Mouse (Mus musculus) left cerebral cortex, postnatal 36 days (tissue): ENCODE data around the gene Nfkbib. TPM values are rescaled to one million over a fixed set of nuclear protein-coding genes. Genes with fewer than 3 reads are reported as not detected.

Source experiments
- DNase-seq, 2 experiments: peaks; one replicate each; pipeline ENCODE4 v3.0.0; 2021 to 2022; ENCODE audit warnings: low spot score in 2 of 2, mixed read lengths in 1 of 2
- intact Hi-C: fragments of 180-260 bp; cut with DNase I; formaldehyde crosslinking; loops from one replicate; pipeline ENCODE4 v1.15.1; 2025
- total RNA-seq, 2 experiments: library from RNA; stranded (reverse); gene quantifications; 2 replicates each; pipeline ENCODE4 v1.2.3; 2021

Gene Nfkbib
- total RNA-seq, 2 experiments from 2014 or later, result 34.7 to 38.9 TPM

DNA sequence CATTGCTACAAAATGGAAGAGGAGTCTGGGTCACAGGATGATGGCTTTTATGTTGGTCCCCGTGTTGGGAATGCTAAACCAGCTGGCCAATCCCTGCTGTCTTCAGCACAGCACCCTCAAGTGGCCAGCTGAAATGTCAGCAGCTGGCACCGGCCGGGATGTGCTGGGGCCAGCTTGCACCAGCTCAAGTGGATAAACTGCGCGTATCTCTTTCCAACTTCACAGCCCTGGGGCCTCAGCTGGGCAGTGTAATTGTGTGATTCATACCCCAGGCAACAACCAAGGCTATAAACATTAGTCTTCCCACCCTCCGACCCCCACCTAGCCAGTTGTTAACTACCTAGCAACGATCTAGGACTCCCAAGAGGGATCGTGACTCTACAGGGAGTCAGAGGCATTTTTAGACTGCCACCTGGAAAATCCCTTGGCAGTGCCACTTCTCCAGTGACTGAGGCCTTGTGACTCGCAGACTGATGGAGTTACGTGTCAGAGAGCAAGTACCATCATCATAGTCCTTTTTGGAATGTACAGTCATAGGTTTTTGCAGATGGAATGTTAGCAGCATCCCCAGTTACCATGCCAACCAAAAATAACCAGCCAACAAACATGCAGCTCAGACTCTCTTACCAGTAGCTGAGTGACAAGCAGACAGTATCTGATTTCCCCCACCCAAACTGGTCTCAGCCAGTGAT is 39.5 kb downstream of the Nfkbib start:
- intact Hi-C loops, result loop anchor here (2.0 kb wide), 3 partner anchors 127 to 291 kb away; partner anchors contain the start of gene Gmfg
- peak; percentile 28 to 37 for DNase-seq

DNA sequence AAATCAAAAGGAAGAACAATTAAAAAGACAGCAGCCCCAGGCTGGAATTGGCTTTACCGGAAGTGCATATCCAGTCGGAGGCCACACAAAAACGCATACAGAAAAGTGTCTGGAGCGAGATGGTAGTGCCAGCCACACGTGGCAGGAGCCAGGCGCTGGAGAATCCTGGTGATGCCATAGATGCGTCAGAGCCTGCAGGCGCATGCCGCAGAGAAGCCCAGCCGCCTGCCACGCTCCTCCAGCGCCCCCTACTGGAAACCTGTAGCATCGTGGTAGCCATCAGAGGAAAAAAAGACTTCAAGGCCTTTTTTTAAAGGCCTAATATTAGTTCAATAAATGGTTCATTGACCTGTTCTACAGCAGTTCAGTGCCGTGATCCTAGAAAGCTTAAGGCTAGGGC is 40.7 kb downstream of the Nfkbib start:
- peak; percentile 76 to 79 for DNase-seq
- intact Hi-C loops, result loop anchor here (2.0 kb wide), 3 partner anchors 126 to 290 kb away; partner anchors contain the start of gene Gmfg

DNA sequence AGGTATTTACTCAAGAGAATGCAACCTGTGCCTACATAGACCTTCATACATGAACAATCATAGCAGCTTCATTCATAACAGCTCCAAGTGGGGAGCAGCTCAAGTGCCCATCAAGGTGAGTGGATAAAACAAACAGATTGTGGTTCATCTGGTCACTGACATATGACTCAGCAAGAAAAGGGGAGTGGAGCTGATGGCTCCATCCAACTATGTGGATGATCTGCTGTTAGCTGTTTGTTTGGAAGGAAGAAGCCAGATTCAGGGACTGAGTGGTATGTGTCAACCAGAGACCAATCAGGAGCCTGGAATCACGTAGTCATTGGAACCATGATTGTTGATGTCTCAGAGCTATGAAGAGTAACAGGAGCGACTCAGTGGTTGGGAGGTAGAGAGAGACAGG is 42.7 kb downstream of the Nfkbib start:
- no peak for DNase-seq
- intact Hi-C loops, result no loop called here

DNA sequence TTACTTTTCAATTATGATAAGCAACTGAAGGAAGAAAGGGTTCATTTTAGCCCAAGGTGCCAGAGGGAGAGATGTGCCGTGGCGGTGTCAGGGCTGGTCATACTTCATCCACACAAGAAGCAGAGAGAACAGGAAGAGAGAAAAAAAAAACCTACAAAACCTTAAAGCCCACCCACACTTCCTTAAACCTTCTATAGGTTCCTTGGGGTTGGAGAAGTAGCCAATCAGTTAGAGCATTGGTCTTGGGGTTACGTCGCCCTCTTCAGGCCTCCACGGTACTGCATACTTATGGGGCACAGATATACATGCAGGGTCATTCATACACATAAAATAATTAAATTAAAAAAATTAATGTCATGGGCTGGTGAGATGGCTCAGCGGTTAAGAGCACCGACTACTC is 45.2 kb downstream of the Nfkbib start:
- intact Hi-C loops, result no loop called here

DNA sequence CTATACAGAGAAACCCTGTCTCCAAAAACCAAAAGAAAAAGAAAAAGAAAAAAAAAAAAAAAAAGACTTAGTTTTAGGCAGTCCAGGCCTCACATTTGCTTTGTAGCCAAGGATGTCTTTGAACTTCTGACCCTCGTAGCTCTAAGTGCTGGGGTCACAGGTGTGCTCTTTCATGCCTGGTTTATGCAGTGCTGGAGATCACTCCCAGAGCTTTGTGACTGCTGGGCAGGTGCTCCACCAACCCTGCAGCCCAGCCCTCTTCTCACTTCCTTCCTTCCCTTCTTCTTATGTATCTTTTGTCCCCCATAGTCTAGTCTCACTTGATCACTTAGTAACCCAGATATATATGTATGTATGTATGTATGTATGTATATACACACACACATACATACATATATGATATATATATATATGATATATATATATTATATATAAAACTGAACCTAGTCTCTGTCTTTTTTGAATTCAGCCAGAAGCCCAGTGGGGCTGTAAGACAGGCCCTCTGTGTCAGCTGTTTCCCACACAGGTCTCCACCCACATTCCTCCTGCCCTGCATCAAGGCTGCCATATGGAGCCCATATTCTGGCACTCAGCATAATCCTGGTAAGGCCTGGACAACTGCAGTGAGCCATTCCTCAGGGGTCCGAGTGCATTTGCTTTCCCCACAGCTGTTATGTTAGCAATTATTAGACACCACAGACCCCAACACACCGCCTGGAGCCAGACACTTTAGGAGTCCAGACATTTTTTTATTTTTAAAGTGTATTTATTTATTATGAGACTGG is 46.4 kb downstream of the Nfkbib start:
- no peak for DNase-seq
- intact Hi-C loops, result no loop called here

More for the DNA sequence above, 45.2 kb downstream of the Nfkbib start:
- no peak for DNase-seq

GRCm38 (mm10) chr7:28719650-28720049 is 47.7 kb downstream of the Nfkbib start:
- no peak for DNase-seq
- intact Hi-C loops, result no loop called here

DNA sequence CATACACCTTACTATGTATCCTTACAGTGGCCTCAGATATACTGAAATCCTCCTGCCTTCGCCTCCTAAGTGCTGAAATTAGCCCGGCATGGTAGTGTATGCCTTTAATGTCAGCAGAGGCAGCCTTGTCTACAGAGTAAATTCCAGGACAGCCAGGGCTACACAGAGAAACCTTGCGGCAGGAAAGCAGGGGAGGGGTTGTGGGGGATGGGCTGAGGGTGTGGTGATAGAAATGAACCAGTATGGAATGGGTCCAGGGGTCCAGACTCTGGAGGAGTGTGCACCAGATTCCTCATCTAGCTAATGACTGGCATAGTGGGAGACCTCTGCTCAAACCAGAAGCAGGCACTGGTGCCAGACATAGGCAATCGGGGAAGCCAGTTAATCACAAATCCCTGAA is 48.2 kb downstream of the Nfkbib start:
- DNase-seq, result no peak
- intact Hi-C loops, result no loop called here

DNA sequence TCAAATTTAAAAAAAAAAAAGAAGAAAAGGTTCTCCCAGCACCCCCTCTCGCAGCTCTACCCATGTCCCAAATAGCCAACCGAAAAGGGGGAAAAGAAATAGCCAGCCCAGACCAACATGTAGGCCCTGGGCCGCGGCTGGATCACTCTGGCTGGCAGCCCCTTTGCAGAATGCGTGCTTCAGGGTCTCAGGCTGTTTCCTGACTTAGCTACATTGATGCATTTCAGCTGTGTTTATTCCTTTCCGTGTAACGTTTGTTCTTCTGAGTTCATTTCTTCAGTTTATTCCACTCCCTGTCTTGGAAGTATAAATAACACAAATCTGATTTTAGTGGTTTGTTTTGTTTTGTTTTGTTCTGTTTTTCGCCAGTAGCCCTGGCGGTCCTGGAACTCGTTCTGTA is 49.6 kb downstream of the Nfkbib start:
- DNase-seq, result no peak
- intact Hi-C loops, result no loop called here

- intact Hi-C loops, result no loop called here
- DNase-seq, result peak in 1 of 2 experiments; percentile 34
These were observed 50.6 kb downstream of the Nfkbib start, which contains the start of gene Fbxo17 for GRCm38 (mm10) chr7:28716590-28717281. Gene Fbxo17 (plus strand): TSS chr7:28716804.

GRCm38 (mm10) chr7:28715598-28715997 is 51.7 kb downstream of the Nfkbib start:
- DNase-seq, result no peak
- intact Hi-C loops, result no loop called here

GRCm38 (mm10) chr7:28714667-28715066 is 52.6 kb downstream of the Nfkbib start:
- peak; percentile 43 to 51 for DNase-seq
- intact Hi-C loops, result no loop called here

DNA sequence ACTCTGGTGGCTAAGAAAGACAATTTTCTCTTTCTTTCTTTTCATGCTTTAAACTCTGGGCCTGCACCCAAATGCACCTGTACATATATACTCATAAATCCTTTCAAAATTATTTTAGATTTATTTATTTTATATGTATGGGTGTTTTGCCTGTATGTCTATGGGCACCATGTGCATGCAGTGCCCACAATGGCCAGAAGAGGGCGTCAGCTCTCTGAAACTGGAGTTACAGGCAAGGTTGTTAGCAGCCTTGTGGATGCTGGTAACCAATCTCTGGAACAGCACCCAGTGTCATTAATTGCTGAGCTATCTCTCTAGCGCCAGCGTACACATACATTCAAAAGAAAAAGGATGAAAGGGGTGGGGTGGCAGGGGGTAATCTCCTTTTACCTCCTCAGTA is 56.4 kb downstream of the Nfkbib start:
- intact Hi-C loops, result no loop called here
- no peak for DNase-seq

DNA sequence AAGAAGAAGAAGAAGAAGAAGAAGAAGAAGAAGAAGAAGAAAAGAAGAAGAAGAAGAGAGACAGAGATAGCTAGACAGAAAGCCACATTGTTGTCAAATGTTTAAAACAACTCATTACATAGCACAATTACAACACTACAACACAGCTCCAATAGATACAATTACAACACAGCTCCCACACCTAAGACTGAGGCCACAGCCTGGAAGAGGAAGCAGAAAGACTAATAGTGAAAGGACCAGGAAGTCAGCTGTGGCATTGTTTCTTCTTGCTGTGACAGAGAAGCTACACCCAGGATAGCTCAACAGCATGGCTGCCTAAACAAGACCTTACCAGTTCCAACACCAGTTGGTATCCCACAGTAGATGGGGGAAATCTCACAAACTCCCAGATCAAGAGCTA is 57.9 kb downstream of the Nfkbib start:
- intact Hi-C loops, result no loop called here

More for the DNA sequence above, 57.9 kb downstream of the Nfkbib start:
- no peak for DNase-seq

Other genes with a start within 250 kb of the Nfkbib start
- gene Ifnl3, start 244.7 kb downstream of the Nfkbib start, total RNA-seq, result not detected
- not detected for gene Sycn, start 226.6 kb downstream of the Nfkbib start, total RNA-seq
- under 1 TPM; 0.27 to 0.52 TPM for gene Nccrp1, start 220.3 kb downstream of the Nfkbib start, total RNA-seq
- gene Samd4b, start 169.4 kb downstream of the Nfkbib start, total RNA-seq, result 10 to 100 TPM; 68.7 to 68.8 TPM
- 10 to 100 TPM in 1 of 2 experiments, 1 to 10 TPM in 1; 9.0 to 10.4 TPM for gene Pak4, start 169.3 kb downstream of the Nfkbib start, total RNA-seq
- 1 to 10 TPM in 1 of 2 experiments, under 1 TPM in 1; 0.99 to 1.5 TPM for gene Acp7, start 136.2 kb downstream of the Nfkbib start, total RNA-seq
- 10 to 100 TPM; 23.3 to 25.0 TPM for gene Fbxo27, start 74.7 kb downstream of the Nfkbib start, total RNA-seq
- 1 to 10 TPM; 2.0 TPM for gene Fbxo17, start 50.7 kb downstream of the Nfkbib start, total RNA-seq
- gene Mrps12, start 25.7 kb downstream of the Nfkbib start, total RNA-seq, result 10 to 100 TPM; 66.5 to 70.2 TPM
- 10 to 100 TPM; 14.9 to 15.1 TPM for gene Sars2, start 25.5 kb downstream of the Nfkbib start, total RNA-seq
- gene Ccer2, start 11.3 kb downstream of the Nfkbib start, total RNA-seq, result 1 to 10 TPM; 1.3 to 2.6 TPM
- 100 to 1,000 TPM; 142 to 169 TPM for gene Sirt2, start 777 bp downstream of the Nfkbib start, total RNA-seq
- gene Rinl, start 21.5 kb upstream of the Nfkbib start, total RNA-seq, result 1 to 10 TPM; 2.3 to 3.1 TPM
- 100 to 1,000 TPM; 414 to 415 TPM for gene Hnrnpl, start 41.0 kb upstream of the Nfkbib start, total RNA-seq
- 10 to 100 TPM; 45.0 to 47.8 TPM for gene Ech1, start 57.7 kb upstream of the Nfkbib start, total RNA-seq
- gene Lgals4, start 66.3 kb upstream of the Nfkbib start, total RNA-seq, result 1 to 10 TPM; 1.2 to 5.0 TPM
- gene Lgals7, start 96.3 kb upstream of the Nfkbib start, total RNA-seq, result not detected
- gene Capn12, start 113.9 kb upstream of the Nfkbib start, total RNA-seq, result 1 to 10 TPM in 1 of 2 experiments, under 1 TPM in 1; 0.72 to 1.4 TPM
- 100 to 1,000 TPM; 180 to 203 TPM for gene Actn4, start 194.8 kb upstream of the Nfkbib start, total RNA-seq
- 100 to 1,000 TPM; 169 to 194 TPM for gene Eif3k, start 214.4 kb upstream of the Nfkbib start, total RNA-seq
- gene Map4k1, start 214.5 kb upstream of the Nfkbib start, total RNA-seq, result 1 to 10 TPM; 1.6 to 1.9 TPM